Mouse (Mus musculus): ENCODE results near the gene Rapgef4.

Rapgef4 gene

GRCm38 (mm10) chr2:72074999-72075561, 94.0 kb downstream of the Rapgef4 start:
- DNase-seq (ENCODE audit: low read depth, low spot score) = peak; percentile 5

GRCm38 (mm10) chr2:72077490-72078139, 96.6 kb downstream of the Rapgef4 start:
- peak; percentile 5 for DNase-seq (ENCODE audit: low read depth, low spot score)

GRCm38 (mm10) chr2:72078140-72078521, 97.1 kb downstream of the Rapgef4 start:
- peak; percentile 67 for DNase-seq (ENCODE audit: low read depth, low spot score)

GRCm38 (mm10) chr2:72079110-72079509, 98.1 kb downstream of the Rapgef4 start:
- no peak for DNase-seq (ENCODE audit: low read depth, low spot score)

GRCm38 (mm10) chr2:72082846-72083245, 101.8 kb downstream of the Rapgef4 start:
- DNase-seq (ENCODE audit: low read depth, low spot score) = no peak

- no peak for DNase-seq (ENCODE audit: low read depth, low spot score)
Measured at GRCm38 (mm10) chr2:72088886-72089285, 107.8 kb downstream of the Rapgef4 start.

- DNase-seq (ENCODE audit: low read depth, low spot score) = no peak
Measured at GRCm38 (mm10) chr2:72090061-72090460, 109.0 kb downstream of the Rapgef4 start.

- no peak for DNase-seq (ENCODE audit: low read depth, low spot score)
Measured at GRCm38 (mm10) chr2:72092046-72092445, 111.0 kb downstream of the Rapgef4 start.

- DNase-seq (ENCODE audit: low read depth, low spot score) = no peak
Measured at GRCm38 (mm10) chr2:72093402-72094037, 112.5 kb downstream of the Rapgef4 start.

- DNase-seq (ENCODE audit: low read depth, low spot score) = no peak
Measured at GRCm38 (mm10) chr2:72094038-72094437, 113.0 kb downstream of the Rapgef4 start.

- no peak for DNase-seq (ENCODE audit: low read depth, low spot score)
Measured at GRCm38 (mm10) chr2:72094446-72094845, 113.4 kb downstream of the Rapgef4 start.

GRCm38 (mm10) chr2:72095002-72095401, 114.0 kb downstream of the Rapgef4 start:
- no peak for DNase-seq (ENCODE audit: low read depth, low spot score)

GRCm38 (mm10) chr2:72096345-72096744, 115.3 kb downstream of the Rapgef4 start:
- DNase-seq (ENCODE audit: low read depth, low spot score) = peak; percentile 65

GRCm38 (mm10) chr2:72098366-72098765, 117.3 kb downstream of the Rapgef4 start:
- DNase-seq (ENCODE audit: low read depth, low spot score) = no peak

- no peak for DNase-seq (ENCODE audit: low read depth, low spot score)
Measured at GRCm38 (mm10) chr2:72104604-72105003, 123.6 kb downstream of the Rapgef4 start.

- DNase-seq (ENCODE audit: low read depth, low spot score) = peak; percentile 35
Measured at GRCm38 (mm10) chr2:72107525-72108180, 126.6 kb downstream of the Rapgef4 start.

- DNase-seq (ENCODE audit: low read depth, low spot score) = no peak
Measured at GRCm38 (mm10) chr2:72108448-72109312, 127.6 kb downstream of the Rapgef4 start.

GRCm38 (mm10) chr2:72110404-72110803, 129.4 kb downstream of the Rapgef4 start:
- DNase-seq (ENCODE audit: low read depth, low spot score) = no peak

- no peak for DNase-seq (ENCODE audit: low read depth, low spot score)
Measured at GRCm38 (mm10) chr2:72113716-72114115, 132.7 kb downstream of the Rapgef4 start.

GRCm38 (mm10) chr2:72114148-72114559, 133.1 kb downstream of the Rapgef4 start:
- DNase-seq (ENCODE audit: low read depth, low spot score) = no peak

- no peak for DNase-seq (ENCODE audit: low read depth, low spot score)
Measured at GRCm38 (mm10) chr2:72116103-72116502, 135.1 kb downstream of the Rapgef4 start.

- no peak for DNase-seq (ENCODE audit: low read depth, low spot score)
Measured at GRCm38 (mm10) chr2:72116698-72117097, 135.7 kb downstream of the Rapgef4 start.
